Mouse (Mus musculus): Measurements from ENCODE around the gene Slc15a1.

Gene Slc15a1

DNA sequence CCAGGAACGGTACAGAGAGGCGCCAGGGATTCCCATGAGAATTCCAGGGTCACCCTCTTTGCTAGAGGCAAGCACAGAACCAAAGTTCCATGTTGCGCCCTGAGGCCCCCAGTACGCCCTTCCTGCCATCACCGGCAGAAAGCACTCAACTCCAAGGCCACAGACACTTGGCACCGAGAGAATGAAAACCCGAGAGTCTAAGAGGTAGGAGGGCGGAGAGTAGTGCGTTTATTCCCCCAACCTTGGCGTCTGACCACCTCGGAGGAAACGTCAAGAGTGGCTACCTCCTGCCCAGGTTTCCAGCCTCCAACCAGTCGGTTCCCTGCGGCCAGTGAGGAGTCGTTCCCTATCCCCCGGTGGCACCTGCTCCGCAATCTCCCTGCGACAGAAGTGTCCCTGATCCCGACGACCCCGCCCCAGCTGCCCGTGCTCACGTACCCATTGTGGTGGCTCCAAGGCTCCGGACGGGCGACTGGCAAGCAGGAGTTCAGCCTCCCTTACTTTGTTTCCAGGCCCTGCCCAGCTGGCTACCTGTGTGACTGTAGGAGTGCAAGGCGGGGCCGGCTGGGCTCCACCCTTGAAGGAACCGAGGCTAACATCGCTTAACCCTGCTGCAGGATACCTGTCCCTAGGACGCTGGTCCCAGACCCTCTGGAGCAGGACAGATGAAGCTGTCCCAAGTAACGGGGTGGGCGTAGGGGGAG lies at the start of gene Slc15a1:
TSS of gene Slc15a1 (minus strand) at position 472 of the 704 bp plus-strand sequence.
- no peak for DNase-seq (ENCODE audit: low spot score in 2 of 2)

DNA sequence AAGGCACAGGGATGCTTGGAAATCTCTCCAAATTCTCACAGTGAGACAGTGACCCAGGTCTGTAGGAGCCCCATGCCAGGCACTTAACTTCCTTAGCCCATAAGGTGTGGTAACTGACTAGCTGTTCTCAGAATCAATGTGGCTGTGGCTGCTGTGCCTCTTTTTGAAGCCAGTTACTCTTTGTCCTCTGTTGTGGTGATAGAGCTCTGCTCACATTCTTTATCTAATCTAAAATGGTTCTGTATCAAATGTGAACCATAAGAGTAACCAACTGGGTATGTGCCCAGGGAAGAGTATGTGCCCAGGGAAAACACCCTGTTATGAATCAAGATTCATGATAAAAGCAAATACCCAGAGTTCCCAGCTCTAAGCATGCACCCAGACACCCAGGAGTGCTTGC lies 48.7 kb upstream of the Slc15a1 start:
- DNase-seq (ENCODE audit: low spot score in 2 of 2) = no peak

DNA sequence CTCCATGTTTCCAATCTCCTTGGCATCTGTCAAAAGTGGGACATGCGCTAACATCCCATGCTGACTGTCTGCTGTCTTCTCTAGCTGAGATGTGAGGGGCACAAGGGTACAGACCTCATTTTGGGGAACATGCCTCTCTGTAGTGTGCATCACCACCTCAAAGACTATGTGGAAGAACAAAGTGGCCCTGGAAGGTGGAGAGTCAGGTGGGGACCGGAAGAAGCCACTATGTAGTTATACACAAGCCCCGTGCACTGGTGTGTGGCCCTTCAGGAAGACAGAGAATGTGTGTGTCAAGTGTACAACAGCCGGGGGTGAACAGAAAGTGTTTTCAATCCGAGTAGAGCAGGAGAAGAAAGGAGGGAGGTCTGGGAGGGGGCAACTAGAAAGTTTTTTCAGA lies 47.5 kb upstream of the Slc15a1 start:
- no peak for DNase-seq (ENCODE audit: low spot score in 2 of 2)

DNA sequence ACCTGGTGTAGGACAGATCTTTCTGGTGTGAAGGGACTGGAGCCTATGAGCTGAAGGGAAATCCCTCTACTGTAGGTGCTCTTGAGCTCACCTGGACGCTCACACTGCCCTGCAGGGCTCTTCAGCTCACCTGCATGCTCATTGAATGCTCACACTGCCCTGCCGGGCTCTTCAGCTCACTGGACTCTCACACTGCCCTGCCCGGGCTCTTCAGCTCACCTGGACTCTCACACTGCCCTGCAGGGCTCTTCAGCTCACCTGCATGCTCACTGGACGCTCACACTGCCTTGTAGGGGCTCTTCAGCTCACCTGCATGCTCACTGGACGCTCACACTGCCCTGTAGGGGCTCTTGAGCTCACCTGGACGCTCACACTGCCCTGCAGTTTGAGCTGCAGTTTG lies 44.8 kb upstream of the Slc15a1 start:
- no peak for DNase-seq (ENCODE audit: low spot score in 2 of 2)

DNA sequence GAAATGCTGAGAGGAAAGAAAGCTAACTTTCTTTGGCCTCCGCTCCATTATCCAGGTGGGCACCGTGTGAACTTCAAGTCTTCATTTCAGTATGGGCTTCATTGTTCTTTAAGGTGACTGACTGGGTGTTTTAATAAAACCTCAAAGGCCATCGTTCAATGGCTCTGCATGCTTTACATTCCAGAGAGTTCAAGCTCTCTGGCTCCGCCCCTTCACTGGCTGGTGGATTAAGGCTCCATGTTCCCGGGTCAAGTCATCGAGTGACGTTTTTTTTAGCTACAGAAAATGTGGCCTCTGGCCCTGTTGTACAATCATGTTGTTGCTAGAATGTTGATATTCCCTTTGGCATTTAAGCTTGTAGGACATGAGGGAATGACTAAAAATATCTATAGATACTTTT lies 42.7 kb upstream of the Slc15a1 start:
- DNase-seq (ENCODE audit: low spot score in 2 of 2) = no peak

DNA sequence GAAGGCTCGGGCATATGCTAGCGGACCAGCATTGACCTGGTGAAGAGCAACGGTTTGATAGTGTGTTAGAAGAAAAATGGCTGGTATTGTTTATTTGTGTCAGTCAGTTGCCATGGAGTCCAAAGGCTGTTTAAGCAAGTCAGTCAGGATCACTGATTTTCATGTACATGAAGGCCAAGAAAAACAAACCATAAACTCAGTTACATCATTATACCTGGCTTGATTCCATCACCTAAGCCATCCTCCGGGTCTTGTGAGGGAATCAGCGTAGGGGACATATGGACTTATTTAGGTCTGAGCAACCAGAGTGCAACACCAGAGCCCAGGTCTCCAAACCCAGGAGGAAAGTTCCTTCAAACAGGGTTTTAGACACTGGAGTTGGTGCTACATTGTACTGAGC lies 41.6 kb upstream of the Slc15a1 start:
- no peak for DNase-seq (ENCODE audit: low spot score in 2 of 2)

DNA sequence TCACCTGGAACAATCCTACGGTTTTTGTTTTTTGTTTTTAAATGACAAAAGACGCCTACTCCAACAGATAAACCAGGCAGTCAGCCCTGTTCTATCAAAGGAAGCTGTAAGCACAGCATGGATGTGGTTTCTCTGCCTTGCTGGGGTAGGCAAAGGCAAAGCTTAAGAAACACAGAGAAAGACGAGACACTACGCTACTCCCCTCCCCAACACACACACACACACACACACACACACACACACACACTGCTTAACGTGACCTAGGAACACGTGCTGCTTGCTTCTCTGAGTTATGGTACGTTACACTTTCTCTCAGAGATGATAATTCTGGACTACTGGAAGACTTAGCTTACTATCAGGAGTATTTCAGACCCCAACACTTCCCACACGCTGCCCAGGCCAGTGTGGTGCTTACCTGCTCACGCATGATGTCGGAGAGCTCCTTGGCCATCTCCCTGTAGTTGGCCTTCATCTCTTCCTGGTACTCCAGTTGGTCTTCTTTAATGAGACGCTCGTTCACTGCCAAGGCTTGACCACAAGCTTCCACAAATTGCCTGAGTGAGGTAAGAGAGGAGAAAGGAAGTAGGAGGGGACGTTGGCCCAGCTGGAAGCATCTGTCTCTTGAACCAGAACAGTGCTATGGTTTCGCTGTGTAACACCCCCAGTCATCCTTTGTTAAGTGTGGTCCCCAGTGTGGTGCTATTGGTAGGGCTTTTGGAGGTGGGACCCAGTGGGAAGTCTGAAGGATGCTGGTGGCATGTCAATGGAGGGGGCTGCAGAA lies 40.7 kb upstream of the Slc15a1 start:
- DNase-seq (ENCODE audit: low spot score in 2 of 2) = no peak

DNA sequence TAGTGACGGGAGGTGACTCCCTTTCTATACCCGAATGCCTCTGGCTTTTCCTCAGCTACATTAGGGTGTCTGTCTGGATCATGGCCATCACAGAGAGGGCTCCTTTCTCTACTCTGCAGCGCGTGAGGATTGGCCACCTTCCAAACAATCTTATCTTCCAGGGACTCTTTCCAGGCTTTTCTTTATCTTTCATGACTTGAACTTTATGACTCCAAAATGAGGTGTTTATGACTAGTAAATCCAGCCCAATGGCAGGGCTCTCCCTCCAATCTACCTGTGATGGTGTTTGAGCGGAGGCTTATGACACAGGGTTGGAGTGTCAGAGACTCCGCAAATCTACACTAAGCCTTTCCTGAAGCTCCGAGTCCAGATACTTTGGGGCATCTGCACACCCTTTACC lies 36.2 kb upstream of the Slc15a1 start:
- no peak for DNase-seq (ENCODE audit: low spot score in 2 of 2)

DNA sequence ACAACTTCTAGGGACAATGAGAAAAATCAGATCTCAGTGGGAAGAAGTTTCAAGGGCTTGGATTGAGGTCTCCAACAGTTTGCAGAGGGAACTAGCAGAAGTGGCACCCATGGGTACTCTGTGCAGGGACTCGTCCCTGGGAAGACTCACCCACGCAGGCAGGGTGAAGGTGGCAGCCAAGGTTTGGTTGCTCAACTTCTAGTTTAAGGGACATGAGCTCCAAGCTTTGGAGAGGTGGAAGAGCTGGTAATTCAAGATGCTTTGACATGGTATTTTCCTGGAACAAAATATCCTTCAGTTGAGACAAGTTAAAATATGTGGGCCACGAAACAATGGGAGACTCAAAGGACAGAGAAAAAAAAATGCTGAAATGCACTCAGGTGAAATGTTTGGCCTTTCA lies 29.4 kb upstream of the Slc15a1 start:
- no peak for DNase-seq (ENCODE audit: low spot score in 2 of 2)

DNA sequence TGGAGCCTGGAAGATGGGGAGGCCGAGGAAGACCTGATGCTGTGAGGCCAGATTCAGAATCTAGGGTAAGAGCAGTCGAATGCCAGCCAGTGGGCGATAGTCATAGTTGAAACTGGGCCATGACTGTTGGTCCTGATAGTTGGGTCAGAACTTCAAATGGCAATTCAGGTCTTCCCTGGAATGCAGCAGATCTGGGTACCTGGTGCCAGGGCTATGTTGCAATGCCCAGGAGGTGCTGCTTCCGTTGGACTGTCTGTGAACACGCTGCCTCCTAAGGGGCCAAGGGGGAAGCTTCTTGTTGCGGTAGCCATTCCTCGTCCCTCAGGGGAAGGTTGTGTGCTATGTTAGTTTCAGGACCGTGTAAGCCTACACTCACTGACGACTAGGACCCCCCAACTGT lies 25.8 kb upstream of the Slc15a1 start:
- DNase-seq (ENCODE audit: low spot score in 2 of 2) = no peak

DNA sequence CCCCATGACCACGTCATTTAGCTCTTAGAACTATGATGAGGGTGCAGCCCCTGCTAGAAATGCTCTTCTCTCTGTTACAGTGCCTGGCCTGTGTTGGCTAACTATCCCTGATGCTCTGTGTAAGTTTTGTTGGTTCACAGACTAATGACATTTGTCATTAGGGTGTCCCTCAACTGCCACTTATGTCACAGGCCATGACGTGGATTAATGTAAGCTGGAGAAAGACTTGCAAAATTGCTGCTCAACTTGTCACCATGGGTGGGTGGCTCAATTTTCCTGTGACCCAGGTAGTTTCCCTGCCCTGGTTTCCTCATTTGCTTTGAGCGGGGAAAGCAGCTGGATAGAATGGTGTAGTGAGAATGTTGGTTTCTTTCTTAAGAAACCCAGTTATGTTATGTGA lies 22.8 kb upstream of the Slc15a1 start:
- DNase-seq (ENCODE audit: low spot score in 2 of 2) = no peak

DNA sequence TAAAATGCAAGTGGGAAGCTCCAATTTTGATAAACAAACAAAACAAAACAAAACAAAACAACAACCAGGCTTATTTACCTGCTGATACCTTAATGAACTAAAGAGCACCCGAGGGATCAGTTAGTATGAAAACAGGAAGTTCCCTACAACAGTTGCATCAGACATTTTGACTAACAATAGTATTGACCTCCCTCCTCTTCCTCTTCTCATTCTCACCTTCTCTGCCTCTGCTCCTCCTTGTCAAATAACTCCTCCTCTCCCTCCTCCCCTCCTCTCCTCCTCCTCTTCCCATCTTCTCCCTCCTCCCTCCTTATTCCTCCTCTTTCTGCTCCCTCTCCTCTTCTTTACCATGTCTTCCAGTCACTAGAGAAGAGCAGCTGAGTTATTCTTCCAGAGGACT lies 22.1 kb upstream of the Slc15a1 start:
- DNase-seq (ENCODE audit: low spot score in 2 of 2) = no peak

DNA sequence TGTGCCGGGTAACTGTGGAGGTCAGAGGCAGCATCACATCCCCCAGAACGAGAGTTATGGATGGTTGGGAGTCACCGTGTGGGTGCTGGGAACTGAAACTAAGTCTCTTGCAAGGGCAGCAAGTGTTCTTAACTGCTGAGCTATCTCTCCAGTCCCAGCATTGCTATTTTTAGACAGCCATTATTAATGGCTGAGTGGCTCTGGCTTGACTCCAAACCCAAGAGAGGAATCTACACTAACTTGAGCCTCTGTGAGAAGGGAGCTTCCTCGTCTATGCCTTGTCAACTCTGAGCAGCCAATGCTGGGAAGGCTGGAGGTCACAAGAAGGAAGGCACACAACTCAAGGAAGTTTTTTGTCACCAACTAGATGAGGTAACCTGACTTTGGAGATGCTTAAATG lies 16.7 kb upstream of the Slc15a1 start:
- DNase-seq (ENCODE audit: low spot score in 2 of 2) = no peak

DNA sequence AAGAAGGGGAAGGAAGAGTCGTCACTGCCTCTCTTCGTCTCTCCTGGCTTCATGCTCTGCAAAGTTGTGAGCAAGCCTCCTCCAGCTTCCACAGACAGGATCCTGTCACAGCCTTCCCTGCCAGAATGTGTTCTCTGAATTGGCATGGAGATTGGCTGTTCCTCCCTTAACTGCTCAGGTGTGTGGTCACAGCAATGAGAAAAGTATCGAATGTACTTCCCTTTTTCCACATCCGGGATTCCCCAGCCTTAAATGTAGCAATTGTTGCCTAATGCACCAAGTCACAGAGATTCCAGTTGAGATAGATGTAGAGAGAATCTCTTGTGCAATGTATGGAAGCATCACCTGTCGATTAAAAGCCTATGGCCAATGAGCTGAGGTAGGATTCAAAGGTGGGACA lies 11.8 kb upstream of the Slc15a1 start:
- no peak for DNase-seq (ENCODE audit: low spot score in 2 of 2)

DNA sequence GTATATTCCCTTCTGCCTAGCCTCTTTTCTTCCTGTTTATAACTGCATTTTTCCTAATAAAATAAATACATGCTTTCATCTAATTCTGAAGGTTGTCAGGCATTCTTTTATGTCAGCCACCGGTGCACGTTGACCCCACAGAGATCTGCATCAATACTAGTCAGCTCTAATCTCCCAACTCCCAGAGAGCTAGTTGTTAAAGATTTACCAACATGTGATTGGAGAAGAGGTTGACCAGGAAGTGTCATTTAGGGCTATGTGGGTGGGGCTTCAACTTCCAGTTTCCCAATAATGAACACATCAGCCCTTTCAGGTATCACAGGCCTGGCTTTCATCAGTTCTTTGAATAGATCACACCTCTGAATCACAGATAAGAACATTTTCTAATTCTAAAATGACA lies 3.9 kb upstream of the Slc15a1 start:
- no peak for DNase-seq (ENCODE audit: low spot score in 2 of 2)

DNA sequence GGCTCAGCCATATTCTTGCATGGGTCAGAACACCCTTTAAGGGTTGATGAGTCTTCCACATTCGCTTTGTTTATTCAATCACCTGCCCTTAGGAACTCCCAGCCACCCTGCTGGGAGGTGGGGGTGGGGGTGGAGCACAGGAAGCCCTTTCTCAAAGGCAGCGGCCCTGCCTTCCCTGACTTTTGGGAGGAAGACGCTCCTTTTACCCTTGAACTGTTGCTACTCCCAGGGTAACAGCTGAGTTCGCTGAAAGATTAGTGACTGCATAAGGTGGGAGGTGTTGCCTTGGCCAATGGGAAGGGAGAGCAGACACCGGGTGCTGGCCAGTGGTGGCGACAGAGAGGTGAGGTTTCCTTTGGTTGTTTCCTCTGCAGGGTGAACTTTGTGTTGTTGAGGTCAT lies 1.3 kb upstream of the Slc15a1 start:
- no peak for DNase-seq (ENCODE audit: low spot score in 2 of 2)

DNA sequence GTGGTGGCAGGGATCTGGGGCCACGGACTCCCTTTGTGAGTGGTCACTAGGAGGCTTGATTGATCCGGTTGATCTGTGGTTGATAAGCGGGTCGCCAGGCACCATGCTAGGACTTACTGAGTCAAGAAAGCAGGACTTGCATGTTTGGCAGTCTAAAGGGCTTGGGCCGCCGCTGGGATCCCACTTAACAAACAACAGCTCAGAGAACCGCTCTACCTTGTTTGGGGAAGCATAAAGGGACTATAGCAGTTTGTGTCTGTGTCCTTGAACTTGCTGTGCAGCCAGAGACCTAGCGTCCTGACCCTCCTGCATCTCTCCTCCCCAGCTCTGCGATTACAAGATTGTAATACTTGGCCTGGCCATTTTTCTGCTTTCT lies 421 bp upstream of the Slc15a1 start:
- DNase-seq (ENCODE audit: low spot score in 2 of 2) = no peak

DNA sequence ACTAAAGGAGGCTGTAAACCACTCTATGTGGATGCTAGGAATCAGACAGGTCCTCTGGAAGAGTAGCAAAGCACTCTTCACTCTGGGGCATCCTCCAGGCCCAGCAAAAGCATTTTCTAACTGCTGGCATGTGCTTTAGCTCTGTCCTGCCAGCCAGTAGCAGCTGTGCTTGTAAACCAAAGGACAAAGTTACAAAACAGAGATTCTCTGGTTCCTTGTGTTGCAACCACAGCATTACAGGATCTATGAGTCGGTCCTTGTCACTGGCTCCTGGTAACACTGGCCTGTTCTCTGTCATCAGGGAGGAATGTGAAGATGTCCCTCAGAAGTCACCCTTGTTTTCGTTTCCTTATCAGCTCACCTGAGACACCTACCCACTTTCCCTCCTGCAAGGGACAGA lies 4.5 kb downstream of the Slc15a1 start:
- no peak for DNase-seq (ENCODE audit: low spot score in 2 of 2)

DNA sequence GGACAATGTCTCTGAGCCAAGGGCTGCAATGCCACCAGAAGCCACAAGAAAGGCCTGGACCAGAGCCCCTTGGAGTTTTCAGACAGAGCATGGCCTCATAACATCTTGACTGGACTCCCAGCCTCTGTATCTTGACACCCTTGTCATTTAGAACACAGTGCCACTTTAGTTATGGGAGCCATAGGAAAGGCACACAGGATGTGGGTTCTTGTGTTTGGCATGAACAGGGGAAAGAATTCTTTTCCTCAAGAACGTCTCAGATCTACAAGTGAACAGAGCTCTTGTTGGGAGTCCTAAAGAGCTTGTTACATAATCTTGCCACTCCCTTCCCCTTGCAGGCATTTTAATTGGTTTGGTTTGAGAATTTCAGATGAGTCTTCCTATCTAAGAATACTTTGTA lies 5.3 kb downstream of the Slc15a1 start:
- no peak for DNase-seq (ENCODE audit: low spot score in 2 of 2)

DNA sequence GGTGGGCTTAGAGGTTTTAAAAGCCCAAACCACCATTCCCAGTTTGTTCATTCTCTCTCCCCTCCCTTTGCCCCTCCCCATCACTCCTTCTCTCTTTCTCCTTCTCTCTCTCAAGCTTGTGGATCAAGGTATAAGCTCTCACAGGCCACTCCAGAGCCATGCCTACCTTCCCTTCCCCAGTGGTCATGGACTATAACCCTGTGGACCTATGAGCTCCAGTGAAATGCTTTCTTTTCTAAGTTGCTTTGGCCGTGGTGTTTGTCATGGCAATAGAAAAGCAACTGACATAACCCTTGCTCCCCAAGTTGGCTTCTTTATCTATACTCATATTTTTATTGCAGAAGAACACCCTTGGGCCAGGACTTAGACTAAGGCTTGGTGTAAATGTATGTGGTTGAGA lies 7.3 kb downstream of the Slc15a1 start:
- no peak for DNase-seq (ENCODE audit: low spot score in 2 of 2)

DNA sequence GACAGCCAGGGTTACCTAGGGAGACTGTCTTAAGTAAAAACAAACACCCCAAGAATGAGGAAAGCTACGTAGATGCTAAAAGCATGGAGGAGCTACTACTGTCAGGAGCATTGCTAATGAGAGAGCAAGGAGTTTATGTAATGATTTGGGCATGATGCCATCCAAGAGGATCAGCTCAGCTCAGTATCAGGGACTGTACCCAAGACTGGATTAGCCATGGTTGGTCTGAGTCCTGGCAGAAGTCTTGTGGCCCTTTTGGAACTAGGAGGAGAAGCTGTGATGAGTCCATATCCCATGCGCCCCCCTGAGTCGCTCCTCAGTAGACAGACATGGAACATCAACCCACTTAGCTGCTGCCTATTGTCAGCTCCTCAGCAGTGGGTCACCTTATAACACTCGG lies 9.3 kb downstream of the Slc15a1 start:
- no peak for DNase-seq (ENCODE audit: low spot score in 2 of 2)

DNA sequence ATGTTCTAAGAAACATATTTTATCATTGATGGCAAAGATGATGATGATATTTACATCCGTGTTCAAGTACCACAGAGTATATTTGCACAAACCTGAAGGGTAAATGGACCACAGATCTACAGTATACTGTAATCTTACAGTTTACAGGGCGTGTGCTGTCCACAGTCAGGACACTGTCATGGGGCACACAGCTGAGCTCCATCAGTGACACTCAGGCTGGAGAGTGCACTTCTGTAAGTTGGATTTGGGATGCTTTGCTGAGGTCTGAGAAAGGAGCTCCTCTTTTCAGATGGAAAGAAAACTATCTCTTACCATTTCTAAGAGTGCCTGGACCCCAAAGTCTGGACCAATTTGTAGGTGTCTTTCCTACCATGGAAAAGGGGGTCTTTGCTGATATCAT lies 9.9 kb downstream of the Slc15a1 start:
- no peak for DNase-seq (ENCODE audit: low spot score in 2 of 2)

DNA sequence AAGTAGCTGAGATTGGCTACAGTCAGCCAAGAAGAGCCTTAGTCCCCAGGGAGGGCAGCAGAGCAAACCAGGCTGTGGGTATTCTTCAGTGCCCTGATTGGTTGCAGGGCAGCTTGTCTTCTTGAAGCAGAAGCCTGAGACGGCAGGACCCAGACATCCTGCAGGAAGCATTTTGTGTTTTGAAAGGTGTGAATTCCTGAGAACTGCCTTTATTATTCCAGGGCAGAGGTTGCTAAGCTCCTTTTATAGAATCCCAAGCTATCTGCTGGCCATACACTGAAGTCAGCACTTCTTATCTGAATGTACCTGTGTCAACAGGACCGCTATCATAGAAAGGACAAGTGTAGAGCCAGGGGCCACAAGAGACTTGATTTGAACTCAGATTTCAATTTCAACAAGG lies 10.8 kb downstream of the Slc15a1 start:
- DNase-seq (ENCODE audit: low spot score in 2 of 2) = no peak

DNA sequence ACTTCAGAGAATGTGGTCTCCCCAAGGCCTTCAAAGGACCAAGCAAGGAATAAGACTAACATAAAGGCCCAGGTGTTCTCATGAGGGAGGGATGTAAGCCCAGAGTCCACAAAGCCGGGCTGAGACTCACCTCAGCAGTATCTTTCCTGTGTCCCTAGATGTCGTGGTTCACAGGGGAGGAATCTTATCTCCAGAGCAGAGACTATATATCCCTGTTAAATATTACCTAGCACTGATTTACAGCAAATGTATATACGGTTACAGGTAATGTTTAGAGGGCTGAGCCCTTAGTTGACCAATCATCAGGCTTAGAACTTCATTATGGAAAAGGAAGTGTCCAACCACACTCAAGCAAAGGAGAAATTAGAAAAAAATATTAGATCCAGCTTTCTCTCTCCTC lies 11.3 kb downstream of the Slc15a1 start:
- no peak for DNase-seq (ENCODE audit: low spot score in 2 of 2)
